Mouse (Mus musculus): ENCODE measurements around the gene Gm9918.

The Gm9918 gene

DNA sequence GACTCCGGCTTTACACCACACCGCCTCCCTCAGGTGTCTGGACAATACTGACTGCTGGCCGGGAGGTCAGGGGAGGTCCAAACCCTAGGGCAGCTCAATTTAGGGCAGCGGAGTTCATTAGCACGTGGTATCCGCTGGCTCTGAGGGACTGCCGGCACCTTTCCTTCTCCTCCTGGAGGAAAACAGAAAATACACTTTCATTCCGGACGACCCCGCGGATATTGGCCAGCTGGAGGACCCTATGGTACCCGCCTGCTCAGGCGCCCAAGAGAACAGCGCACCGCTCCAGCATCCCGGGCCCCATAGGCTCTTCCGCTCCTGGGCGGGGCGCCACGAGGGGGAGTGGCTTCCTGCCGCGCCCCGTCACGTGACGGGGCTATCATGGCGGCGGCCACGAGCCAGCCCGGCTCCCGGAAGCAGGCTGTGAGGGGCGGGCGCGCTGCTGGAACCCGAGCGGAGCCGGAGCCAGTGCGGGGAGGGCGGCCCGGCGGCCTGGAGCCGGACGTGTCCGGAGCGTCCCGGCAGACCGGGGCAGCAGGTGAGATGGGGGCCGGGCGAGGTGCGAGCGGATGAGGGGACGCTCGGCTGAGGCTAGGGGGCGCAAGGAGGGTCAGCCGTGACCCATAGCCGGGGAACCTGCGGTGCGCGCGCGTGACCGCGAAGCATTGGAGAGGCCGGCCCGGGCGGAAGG is 8.9 kb downstream of the Gm9918 start, which contains the start of gene Mfsd5:
Gene Mfsd5 (plus strand): TSS at position 363 of the 691 bp plus-strand sequence.
- DNase-seq: peak; percentile 91

DNA sequence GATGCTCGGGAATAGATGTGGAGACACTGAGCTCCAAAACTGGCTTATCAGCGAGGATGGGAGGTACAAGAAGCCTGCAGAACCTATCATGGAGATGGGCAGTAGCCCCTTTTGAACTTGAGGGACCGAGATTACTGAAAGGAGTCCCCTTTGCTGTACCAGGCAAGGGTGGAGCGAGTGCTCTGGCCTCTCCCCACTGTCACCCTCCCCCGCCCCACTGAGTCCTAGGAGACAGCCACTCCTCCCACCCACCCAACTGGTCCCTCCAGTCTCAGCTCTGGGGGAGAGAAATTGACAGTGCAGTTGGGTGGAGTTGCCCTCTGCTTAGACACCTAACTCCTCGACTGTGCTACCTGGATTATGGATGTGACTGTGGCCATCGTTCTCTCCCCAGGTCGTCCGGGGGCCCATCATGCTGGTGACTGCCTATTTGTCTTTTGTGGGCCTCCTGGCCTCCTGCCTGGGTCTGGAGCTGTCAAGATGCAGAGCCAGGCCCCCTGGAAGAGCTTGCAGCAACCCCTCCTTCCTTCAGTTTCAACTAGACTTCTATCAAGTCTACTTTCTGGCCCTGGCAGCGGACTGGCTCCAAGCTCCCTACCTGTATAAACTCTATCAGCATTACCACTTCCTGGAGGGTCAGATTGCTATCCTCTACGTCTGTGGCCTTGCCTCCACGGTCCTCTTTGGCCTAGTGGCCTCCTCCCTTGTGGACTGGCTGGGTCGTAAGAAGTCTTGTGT is 9.6 kb downstream of the Gm9918 start:
- DNase-seq: no peak

DNA sequence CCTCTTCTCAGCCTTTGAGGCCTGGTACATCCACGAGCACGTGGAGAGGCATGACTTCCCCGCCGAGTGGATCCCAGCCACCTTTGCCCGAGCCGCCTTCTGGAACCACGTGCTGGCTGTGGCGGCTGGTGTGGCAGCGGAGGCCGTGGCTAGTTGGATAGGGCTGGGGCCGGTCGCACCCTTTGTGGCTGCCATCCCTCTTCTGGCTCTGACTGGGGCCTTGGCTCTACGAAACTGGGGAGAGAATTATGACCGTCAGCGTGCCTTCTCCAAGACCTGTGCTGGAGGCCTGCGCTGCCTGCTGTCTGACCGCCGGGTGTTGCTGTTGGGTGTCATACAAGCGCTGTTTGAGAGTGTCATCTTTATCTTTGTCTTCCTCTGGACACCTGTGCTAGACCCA is 10.3 kb downstream of the Gm9918 start:
- DNase-seq: no peak

DNA sequence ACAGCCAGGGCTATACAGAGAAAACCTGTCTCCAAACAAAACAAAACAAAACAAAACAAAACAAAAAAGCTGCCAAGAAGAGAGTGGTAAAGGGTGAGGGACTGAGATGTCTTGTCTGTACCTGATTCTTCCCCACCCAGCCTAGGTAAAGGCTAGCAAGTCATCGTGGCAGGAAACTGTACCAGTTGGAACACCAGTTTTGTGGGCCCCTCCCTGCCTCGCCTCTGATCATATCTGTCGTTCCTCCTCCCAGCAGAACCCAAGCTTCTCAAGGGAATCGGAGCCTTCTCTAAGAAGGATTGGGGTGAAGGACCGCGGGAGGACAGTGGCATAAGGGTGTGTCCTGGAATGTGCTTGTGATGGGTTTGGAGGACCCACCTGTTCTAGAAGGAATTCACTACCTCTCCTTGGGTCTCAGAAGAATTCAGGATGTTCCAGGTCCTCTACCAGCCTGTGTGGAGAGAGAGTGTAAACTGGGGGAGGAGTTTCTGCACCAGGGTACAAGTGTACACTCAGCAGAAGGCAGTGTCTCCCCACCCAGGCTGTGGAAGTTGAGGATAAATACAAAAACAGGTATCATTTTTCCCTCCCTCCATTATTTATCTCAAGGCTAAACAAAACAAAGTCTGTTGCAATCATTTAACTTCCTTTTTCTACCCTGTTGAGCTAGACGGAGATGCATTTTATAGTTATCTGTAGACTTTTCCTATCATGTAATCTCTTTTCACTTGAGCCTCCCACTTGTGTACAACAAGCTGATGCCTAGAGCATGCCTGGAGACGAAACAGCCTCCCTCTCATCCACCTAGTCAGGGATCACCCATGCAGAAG is 12.3 kb downstream of the Gm9918 start:
- DNase-seq: no peak

DNA sequence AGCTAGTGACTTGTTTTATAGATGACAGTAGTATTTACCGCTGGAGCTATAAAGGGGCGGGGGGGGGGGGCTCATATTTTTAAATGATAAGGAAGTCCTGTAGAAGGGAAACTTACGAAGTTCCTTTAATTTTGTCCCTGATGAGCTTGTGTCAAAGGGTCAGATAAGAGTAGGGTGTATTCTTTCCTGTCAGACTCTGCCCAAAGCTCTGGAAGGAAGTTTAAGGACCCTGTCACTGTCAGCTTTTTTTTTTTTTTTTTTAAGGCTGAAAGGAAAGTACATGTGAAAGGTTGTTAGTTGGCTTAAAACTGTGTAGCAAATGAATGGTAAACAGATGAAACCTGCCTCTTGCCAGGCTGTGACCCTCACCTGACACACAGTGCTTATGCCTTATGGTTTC is 13.3 kb downstream of the Gm9918 start:
- no peak for DNase-seq

DNA sequence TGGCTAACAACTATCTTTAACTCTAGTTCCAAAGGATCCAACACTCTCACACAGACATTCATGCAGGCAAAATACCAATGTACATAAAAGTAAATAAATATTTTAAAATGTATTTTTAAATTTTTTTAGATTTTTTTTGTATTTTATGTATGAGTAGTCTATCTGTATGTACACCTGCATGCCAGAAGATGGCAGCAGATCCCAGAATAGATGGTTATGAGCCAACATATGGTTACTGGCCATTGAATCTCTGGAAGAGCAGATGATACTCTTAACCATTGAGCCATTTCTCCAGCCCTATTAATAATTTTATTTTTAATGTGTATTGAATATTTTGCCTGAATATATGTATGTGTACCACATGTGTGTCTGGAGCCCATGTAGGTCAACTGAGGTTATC is 17.0 kb downstream of the Gm9918 start:
- DNase-seq: no peak

DNA sequence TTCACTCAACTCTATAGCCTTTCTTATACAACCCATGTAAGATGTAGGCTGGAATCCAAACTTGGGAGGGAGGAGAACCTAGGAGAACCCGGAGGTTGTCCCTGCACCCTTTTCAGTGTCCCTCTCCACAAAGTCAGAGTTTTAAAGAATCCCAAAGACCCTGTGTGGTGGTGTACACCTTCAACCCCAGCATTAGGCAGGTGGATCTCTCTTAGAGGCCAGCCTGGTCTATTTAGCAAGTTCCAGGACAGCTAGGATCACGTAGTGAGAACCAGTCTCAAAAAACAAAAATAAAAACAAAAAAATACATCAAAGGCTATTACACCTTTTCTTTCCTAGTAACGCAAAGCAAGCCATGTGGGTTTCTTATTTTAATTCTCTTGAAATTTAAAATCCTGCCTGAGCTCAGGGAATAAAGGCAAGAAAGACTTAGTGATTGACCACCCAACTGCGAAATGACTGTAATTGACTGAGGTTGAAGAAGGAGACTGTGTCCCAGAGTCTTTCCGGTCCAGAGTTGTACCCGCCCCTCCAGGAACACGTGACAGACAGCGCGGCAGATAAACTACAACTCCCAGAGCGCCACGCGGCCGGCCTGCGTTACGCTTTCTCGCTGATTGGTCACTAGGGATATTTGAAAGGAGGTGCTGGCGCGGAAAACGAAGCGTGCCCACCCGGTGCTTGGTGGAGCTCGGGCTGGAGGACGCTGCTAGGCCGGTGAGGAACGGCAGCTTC is 25.4 kb downstream of the Gm9918 start, which contains the start of gene Espl1:
Gene Espl1 (plus strand): TSS at position 634 of the 735 bp plus-strand sequence.
- DNase-seq: peak; percentile 96

DNA sequence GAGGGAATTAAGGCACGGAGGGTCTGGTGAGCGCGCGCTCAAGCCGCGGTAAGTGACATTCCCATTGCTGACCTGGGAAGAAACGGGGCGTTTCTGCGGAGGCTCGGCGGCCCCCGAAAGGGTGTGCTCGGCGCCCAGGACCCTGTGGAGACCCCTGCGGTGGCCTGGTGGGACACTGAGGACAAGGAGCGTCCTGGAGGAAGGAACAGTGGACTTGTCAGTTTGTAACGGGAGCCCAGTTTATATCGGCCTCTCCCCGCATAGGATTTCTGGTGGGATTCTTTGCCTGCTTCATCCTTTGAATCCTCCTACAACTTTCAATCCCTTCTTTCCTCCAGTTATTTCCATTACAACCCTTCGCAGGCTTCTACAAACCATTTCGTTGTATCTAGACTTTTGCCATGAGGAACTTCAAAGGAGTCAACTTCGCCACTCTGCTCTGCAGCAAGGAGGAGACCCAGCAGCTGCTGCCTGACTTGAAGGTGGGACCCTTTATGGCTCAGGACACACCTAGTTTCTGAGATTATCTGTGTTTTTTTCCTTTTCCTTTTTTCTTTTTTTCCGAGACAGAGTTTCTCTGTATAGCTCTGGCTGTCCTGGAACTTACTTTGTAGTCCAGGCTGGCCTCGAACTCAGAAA is 26.1 kb downstream of the Gm9918 start:
- DNase-seq: no peak

DNA sequence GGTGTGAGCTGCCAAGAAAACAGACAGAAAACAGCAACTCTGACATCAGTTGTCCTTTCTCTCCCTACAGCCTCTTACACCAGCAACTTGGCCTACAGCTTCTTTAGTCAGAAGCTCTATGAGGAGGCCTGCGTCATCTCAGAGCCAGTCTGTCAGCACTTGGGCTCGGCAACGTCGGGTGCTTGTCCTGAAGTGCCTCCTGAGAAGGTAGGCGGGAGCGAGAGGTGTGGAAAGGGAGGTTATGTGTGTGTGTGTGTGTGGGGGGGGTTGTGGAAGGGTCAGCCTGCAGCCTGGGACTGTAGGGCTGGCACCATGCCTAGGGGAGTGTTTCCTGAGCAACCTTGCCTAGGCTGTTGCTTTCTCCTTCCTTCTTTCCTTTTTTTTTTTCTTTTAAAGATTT is 32.2 kb downstream of the Gm9918 start:
- DNase-seq: no peak

DNA sequence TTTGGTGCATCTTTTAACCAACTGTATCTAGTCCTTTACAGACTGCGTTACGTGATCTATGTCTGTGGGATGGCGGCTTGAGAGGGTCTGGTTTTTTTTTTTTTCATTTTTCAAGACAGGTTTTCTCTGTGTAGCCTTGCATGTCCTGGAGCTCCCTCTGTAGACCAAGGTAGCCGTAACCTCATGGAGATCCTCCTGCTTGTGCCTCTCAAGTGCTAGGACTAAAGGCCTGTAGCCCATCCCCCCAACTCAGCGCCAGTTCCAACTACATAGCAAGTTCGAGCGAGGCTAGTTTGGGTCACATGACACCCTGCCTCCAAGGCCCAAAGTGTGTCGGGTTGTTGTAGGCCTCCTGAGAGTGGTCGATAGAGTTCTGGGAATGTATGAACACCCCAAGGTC is 38.4 kb downstream of the Gm9918 start:
- DNase-seq: no peak

DNA sequence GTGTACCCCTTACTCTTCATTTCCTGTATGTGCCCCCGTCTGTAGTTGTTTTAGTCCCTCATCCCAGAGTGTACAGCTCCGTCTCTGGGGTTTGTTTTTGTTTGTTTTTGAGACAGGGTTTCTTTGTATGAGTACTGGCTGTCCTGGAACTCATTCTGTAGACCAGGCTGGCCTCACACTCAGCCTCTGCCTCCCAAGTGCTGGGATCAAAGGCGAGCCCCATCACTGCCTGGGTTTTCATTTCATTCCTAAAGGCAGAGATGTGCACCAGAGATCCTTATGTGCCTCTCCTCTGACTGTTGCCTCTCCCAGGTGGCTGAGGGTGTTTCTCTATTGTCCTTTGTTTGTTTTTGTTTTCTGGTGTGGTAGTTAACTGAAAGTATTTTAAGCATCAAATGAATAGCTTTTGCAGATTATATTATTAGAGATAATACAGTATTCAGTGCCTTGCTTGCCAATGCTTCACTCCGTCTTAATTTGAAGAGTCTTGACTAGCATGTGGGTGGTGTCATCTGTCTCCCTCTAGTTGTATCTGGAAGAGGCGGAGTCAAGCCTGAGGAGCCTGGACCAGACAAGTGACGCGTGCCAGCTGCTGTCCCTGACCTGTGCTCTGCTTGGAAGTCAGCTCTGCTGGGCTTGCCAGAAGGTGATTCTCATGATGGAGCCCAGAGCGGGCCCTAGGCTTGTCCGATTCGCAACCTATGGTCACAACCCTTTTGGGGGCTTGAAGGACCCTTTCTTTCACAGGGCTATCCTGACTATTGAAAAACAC is 39.9 kb downstream of the Gm9918 start:
- DNase-seq: peak; percentile 43

DNA sequence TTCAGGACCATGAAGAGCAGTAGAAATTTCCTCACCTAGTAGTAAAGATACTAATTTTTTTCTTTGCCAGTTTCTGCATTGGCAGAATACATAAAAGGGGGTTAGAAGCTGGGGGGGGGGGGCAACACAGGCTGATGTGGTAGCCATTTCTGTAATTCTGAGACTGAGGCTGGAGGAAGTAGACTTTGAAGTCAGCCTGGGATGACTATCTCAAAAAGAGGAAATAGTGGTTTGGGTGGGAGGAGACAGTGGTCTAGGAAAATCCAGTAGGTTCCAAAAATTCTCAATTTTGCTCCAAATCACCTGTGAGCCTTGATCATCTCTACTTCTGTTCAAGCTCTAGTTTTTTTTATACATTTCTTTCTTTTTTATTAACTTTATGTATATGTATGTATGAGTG is 41.1 kb downstream of the Gm9918 start:
- no peak for DNase-seq

DNA sequence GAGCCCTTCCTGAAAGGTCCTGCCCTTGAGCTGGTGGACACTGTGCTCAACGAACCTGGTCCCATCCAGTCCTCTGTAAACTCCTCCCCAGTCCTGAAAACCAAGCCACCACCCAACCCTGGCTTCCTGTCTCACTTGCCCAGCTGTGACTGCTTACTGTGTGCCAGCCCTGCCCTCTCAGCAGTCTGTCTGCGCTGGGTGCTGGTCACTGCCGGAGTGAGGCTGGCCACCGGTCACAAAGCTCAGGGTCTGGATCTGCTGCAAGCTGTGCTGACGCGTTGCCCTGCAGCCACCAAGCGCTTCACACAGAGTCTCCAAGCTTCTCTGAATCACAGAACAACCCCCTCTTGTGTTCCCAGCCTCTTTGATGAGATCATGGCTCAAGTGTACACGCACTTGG is 44.9 kb downstream of the Gm9918 start:
- no peak for DNase-seq

DNA sequence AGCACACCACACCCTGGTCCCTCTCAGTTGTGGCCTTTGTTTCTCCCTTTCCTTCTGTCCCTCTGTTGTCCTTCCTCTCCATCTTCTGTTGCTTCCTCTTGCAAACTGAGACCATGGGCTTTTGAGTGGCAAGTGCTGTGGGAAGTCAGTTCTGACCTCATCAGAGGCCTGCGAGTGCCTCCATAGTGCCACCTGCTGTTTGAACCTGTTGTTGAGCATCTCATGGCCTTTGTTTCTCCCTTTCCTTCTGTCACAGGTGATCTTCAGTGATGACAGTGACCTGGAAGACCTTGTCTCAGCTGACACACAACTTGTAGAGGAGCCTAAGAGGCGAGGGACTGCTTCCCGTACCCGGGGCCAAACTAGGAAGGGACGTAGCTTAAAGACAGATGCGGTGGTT is 45.9 kb downstream of the Gm9918 start:
- peak; percentile 73 for DNase-seq

Measured in kidney, adult 18-20 months (tissue).